Mouse (Mus musculus) NIH3T3 (cell line): ENCODE measurements around the gene Rbm20.

Experiments used
- DNase-seq: peaks from one replicate; pipeline ENCODE4 v3.0.0-alpha.2; 2012; ENCODE audit warnings: low read depth

Rbm20 gene

GRCm38 (mm10) chr19:53717364-53717763 lies 40.3 kb downstream of the Rbm20 start:
- DNase-seq: no peak

DNA sequence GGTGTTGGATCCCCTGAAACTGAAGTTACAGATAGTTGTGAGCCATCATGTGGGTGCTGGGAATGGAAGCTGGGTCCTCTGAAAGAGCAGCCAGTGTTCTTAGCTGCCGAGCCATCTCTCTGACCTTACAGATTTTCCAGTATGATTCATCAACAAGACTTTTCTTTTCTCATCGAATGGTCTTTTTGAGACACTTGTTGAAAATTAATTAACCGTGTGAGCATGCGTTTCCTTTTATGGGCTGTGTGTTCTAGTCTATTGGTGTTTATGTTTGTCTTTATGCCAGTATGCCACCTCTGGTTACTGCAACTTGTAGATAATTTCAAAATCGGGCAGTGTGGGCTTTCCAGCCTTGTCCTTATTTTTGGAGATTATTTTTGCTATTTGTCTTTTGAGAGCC lies 45.1 kb downstream of the Rbm20 start:
- DNase-seq: no peak

DNA sequence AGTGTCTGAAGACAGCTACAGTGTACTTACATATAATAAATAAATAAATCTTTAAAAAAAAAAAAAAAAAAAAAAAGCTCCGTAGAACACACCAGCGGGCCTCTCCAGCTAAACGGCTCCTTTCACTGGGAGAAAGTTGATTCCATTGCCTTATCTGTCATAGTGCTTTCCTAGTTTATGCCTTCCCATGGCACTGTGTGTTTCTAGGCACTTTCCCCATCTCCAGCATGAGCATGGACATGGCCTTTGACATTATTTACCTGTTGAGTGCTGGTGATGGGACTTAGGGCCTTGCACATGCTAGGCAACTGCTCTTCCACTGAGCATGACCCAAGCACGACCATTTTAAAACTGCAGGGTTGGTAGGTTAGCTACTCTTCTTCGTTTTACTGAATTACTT lies 46.9 kb downstream of the Rbm20 start:
- no peak for DNase-seq

DNA sequence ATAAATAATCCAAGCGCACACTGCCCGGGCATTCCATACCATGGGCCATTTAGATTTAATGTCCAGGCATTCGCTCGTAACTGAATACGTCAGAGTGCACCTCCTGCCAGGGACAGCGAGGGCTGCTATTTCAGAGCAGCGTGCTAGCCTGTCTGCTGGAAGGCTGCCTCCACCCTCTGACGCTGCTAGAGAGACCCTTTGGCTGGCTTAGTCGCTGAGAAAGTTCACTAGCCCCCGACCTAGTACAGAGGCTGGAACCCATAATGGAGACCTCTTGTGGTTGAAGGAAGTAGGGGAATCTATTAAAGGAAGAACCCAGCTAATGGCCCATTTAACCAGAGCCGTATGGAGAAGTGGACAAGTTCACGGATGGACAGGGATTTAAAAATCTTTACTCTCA lies 49.2 kb downstream of the Rbm20 start:
- no peak for DNase-seq

GRCm38 (mm10) chr19:53726755-53727154 lies 49.6 kb downstream of the Rbm20 start:
- DNase-seq: no peak

- DNase-seq: no peak
Measured at GRCm38 (mm10) chr19:53727277-53727676, 50.2 kb downstream of the Rbm20 start.

DNA sequence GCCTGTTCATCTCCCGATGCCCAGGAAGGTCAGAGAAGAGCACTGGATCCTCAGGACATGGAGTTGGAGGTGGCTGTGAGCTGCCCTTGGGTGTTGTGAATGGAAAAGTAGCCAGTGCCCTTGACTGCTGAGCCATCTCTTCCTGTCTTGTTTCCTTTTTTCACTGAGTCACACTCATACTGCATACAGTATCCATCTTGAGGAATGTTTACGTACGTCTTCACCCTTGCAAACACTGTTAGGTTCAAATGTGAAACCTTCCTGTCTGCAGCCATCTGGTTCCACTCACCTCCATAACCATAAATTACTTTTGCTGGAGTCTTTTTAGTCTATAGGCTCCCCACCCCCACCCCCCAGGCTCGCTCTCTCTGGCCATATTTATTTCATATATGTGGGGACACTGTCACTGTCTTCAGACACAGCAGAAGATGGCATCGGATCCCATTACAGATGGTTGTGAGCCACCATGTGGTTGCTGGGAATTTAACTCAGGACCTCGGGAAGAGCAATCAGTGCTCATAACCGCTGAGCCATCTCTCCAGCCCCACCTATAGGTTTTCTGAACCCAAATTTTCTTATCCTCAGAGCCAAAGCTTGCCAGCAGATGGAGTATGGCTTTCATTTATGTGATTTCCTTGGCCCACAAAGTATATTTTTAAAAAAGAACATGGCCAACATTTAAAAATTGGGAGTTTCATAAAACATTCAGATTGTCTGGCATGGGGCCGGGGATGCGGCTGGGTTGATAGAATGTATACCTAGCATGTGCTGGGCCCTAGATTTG lies 51.0 kb downstream of the Rbm20 start:
- peak; percentile 79 for DNase-seq

DNA sequence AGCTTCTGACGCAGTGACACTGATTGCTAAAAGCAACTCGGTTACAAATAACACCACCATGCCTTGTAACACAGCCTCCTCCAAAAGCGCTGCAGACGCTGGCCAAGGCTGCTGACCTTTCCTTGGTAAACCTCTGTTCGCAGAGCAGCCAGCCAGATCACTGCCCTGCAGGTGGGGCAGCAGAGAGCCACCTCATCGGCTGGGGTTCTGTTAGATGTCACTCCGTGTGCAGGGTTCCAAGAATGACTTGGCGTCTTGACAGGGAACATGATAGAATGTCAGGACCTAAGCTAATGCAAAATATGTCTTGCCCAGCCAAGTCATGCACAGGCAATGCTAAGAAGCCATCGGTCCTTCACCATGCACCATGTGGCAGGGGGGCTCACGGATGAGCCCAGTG lies 52.8 kb downstream of the Rbm20 start:
- peak; percentile 31 for DNase-seq

- peak; percentile 97 for DNase-seq
Measured at GRCm38 (mm10) chr19:53731761-53732201, 54.7 kb downstream of the Rbm20 start.

DNA sequence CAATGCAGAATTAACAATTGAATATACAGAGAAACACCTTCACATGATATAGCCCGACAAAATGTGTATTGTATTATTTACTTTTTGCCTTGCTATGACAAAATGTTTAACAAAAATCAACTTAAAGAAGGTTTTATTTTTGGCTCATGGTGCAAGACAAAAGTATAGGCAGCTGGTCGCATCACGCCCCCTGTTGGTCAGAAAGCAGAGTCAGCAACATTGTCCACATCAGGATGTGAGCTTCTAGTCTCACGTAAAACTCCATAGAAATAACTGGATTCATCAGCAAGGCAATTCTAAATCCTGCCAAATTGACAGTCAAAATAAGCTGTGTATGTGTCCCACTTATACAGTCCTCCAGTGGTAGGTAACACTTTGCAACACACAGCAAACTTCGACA lies 57.7 kb downstream of the Rbm20 start:
- DNase-seq: peak; percentile 50

DNA sequence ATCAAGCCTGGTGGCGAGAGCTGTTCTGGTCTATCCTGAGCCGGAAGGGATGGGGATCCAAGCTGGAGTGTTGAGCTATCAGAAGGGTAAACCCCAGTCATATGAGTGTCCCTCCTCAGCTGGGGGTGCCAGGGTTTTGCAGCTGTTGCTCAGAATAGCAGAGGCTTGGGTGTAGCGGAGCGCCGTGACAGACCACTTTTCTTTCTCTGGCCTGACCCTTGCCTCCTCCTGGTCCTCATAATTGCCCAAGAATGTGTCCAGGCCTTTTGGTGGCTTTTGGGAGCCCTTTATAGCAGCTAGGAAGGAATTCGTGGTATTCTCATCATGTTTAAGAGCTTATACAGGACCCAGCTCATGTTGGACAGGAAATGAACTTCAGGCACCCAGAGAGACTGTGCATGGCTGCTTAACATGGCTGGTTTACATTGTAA lies 61.6 kb downstream of the Rbm20 start:
- DNase-seq: no peak

DNA sequence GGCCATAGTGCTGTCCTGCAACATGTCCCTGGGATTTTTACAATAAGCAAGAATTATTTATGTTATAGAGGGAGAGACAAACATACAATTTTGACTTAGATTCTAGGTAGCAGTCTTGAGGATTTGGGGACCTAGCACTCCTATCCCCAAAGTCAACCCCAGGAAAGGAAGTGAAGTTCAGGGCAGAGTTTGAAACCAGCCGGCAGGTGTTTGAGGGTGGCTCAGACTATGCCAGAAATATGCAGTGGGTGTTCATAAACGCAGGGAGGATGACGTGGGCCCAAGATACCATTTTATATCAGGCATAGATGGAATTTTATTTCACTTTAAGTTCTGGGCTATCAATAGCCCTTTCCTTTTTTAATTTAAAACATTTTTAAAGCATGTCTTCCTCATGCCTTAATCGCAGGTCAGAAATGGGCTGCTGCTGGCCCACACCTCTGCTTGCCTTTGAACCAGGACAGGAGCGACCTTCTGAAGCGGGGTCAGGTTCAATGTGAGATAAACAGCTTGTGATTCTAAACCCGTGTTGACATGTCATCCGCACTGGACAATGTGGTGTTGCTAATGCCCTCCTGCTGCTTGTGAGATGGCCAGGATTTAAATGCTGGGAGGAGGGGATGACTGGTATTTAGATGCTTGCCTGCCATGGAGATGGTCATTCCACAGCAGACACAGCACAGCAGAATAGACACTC lies 62.6 kb downstream of the Rbm20 start:
- no peak for DNase-seq

DNA sequence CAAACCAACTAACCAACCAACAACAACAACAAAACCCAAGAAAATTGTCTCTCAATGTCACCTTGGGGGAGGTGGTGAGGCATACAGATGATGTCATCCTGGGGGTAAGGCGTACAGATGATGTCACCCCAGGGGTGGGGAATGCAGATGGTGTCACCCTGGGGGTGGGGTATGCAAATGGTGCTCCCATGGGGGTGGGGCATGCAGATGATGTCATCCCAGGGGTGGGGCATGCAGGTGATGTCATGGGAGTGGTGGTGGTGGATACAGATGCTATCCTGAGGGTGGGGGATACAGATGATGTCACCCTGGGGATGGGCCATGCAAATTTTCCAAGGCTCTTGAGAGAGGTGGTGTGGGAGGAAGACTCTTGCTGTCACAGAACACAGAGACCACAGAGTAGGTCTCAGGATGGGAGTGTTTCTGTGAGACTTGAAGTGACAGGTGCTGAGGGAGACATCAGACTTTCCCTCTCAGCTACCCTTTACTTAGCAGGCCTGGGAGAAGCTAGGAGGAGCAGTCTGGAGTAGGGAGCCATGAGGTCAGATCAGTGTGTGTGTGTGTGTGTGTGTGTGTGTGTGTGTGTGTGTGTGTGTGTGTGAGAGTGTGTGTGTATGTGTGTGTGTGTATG lies 63.8 kb downstream of the Rbm20 start:
- peak; percentile 24 for DNase-seq

- DNase-seq: peak; percentile 71
Measured at GRCm38 (mm10) chr19:53741902-53742301, 64.8 kb downstream of the Rbm20 start.

DNA sequence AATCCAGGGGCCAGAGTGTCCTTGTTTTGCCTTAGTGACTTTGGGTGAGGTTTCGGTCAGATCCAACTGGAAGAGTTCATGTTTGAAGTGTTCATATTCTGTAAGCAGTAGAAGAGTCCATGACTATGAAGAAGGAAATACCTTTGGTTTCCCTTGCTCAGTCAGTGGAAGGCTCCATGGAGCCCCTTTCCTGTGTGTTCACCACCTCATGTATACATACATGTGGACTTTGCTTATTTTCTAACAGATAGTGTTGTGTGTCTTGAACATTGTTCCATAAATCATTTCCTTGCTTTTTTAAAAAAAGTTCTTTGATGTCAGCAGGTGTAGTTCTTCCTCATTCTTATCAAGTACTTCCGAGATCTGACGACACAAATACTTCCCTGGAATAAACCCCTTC lies 68.2 kb downstream of the Rbm20 start:
- no peak for DNase-seq

DNA sequence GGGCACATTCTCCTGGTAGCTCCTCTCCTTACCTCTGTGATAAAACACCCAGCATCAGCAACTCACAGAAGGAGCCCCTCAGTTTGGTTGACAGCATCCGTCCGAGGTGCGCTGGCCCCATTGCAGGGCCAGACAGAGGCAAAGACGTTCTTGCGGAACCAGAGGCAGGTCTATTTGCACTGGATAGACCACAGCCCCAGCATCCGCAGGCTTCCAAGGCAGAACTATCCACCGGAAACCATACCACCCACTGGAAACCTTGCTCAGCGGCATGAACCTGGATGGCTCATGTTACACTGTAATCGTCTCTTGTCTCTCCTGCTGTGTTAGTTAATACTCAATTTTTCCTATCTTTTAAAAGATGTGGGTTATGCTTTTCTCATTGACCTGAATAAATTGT lies 69.0 kb downstream of the Rbm20 start:
- DNase-seq: no peak

DNA sequence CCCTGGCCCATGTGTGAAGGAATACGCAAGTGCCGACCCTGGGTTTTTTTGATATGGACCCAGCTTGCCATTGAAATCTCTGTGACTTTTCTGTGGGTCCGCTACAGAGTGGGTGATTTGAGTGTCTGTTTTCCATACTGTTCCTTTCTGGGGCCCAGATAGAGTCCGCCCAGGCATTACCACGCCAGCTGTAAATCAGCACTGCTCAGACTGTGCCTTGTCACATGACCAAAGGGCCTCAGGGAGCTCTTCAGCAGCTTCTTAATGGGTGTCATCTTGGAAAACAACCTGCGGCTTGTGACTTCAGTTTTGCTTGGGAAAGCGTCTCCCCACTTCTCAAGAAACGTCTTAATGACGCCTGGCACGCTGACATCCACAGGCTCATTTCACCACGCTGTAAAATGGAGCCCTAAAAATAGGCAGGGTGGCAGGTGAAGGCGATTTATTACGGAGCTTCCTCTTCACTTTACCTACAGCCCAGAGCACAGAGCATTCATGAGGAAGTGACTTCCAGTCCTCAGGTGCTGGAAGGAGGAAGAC lies 71.2 kb downstream of the Rbm20 start:
- DNase-seq: no peak

DNA sequence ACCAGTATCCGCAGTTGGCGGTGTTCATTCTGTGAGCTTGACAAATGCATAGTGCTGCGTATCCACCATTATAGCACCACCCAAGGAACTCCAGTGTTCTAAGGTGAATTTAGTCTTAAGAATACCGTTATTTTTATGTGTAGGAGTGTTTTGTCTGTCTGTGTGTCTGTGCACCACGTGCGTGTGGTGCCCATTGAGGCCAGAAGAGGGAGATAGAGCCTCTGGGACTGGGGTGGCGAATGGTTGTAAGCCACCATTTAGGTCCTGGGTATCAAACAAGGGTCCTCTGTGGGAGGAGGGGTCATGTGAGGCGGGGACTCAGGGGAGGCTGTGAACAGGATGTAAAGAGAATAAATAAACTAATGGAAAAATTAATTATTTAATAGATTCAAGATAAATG lies 72.2 kb downstream of the Rbm20 start:
- DNase-seq: no peak

DNA sequence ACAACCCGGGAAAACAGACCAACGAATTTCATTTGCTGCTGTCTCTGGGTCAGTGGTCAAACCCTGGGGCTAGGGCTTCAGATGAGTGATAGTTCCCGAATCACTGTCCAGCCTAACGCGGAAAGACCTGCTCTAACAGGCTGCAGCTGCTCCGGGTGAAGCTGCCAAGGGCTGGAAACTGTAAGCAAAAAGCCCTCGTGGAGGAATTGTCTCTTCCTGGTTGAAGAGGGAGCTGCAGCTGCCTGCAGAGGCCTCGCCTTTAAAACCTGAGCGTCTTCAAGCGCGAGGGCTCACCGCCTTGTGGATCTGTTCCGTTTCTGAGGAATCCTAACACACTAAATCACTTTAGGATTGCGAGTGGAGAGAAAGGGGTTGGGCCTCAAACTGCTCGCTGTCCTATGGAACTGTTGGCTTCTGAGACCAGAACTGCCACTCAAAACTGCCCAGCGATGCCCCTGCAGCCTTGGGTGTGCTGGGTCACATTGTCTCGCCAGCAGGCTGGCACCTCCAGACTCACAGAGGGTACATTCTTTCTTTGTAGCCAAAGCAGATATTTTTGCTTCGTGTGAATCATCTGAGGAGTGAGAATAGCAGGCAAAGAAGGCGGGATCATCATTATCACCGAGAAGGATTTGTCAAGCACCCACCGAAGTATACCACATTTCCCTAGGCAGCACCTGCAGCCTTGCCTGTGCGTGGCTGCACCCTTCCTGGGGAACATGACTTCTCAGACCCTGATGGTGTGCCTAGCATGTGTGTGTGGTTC lies 74.5 kb downstream of the Rbm20 start:
- DNase-seq: peak; percentile 53

DNA sequence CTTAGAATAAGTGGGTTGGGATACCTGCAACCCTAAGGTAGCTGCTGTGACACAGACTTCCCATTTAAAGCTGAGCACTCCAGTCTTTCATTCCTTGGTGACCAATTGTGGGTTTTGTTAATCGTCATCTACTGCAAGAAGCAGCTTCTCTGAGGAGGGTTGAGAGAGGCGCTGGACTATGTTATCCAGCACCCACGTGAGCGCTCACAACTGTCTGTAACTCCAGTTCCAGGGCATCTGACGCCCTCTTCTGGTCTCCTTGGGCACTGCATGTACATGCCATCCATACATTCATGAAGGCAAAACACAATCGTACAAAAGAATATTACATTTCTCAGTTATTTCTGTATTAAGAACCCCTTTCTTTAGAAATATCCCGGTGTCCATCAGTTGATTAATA lies 75.9 kb downstream of the Rbm20 start:
- peak; percentile 32 for DNase-seq

GRCm38 (mm10) chr19:53754421-53754830 lies 77.3 kb downstream of the Rbm20 start:
- DNase-seq: peak; percentile 43

- DNase-seq: no peak
Measured at GRCm38 (mm10) chr19:53755346-53755745, 78.2 kb downstream of the Rbm20 start.
